Mouse (Mus musculus): ENCODE measurements at regions not wholly inside any gene's neighbourhood (a gene's known extent, or its start where the extent isn't known, plus 50 kb on each side); places are given as distances from the start of the nearest gene placed in this dataset.

DNA sequence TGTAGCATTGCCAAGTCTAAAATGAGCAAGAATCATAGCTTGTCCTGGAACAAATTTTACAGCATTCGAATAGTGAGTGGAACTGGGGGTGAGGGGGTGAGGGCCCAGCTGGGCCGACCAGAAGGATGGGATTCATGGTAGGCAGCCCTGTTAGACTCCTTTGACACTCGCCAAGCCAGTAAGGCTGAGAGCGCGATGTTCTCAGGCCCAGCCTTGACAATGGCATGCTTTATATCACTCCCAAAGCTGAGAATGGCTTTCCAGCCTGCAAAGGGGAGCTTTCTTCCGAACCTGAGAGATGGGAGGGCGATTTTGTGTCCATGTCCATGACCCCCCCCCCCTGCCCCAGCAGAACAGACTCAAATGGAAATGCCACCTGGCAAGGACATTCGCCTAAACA is 167.7 kb upstream of the Serp2 start:
- TF ChIP-seq CTCF (IDR thresholded peaks at IDR 0.05; ENCODE audit: borderline replicate concordance, control insufficient read depth, extremely low read depth, insufficient read depth, low read length, poor library complexity) (no peak), POLR2A (IDR thresholded peaks at IDR 0.05; ENCODE audit: control insufficient read depth, extremely low read depth, insufficient read depth, low read length, poor library complexity) (no peak)

Measured in thymus, adult 2 months (tissue).